Mouse (Mus musculus) CD4-positive, CD25-positive, alpha-beta regulatory T cell, adult 4 months (primary cell): Measurements from ENCODE around the gene Rdh19. TPM values are rescaled to one million over a fixed set of nuclear protein-coding genes. Genes with fewer than 3 reads are reported as not detected.
"Not testable (repeated sequence)": the region's sequence is repeated elsewhere in the genome, so short reads cannot be mapped to it uniquely, and the experiment has no call there.

Experiments used
- ATAC-seq: one replicate; pipeline ENCODE4 v1.8.0; 2017
- polyA plus RNA-seq, 2 experiments: library from polyadenylated mRNA; unstranded; fragments of 100-300 nt; shearing (Covaris generic); gene quantifications; one replicate each; pipeline ENCODE4 v1.2.1; 2017

Rdh19 gene
- polyA plus RNA-seq: not detected

DNA sequence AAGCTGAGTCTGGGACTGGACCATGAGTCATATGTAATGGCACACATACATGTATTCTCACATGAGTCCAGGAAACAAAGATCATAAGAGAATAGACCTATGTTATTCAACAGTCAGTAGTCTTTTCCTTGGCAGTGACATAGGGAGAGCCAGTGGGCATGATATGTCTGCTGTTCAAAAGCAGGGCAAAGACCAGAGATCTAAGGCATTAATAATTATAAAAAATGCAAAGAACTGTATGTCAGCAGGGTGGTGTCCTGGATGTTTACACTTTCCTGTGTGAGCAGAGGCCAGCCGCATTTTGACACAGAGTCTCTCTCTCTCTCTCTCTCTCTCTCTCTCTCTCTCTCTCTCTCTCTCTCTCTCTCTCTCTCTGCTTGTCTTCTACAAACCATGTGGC lies at the start of gene Rdh19:
TSS of gene Rdh19 (plus strand) at position 301 of the 400 bp plus-strand sequence.
- ATAC-seq: no peak

DNA sequence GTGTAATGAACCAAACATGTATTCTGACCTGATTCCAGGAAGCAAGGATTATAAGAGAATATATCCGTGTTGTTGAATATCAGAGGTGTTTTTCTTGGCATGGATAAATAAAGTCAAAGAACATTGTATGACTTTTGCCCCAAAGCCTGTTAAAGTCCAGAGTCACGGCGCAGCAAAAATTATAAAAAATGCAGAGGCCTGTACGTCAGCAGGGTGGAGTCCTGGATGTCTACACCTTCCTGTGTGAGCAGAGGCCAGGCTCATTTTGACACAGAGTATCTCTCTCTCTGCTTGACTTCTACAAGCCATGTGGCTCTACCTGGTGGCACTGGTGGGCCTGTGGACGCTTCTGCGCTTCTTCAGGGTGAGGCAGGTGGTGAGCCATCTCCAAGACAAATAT lies 48.8 kb upstream of the Rdh19 start, which contains the start of gene Rdh16:
TSS of gene Rdh16 (plus strand) at position 262 of the 400 bp plus-strand sequence.
- no peak for ATAC-seq

DNA sequence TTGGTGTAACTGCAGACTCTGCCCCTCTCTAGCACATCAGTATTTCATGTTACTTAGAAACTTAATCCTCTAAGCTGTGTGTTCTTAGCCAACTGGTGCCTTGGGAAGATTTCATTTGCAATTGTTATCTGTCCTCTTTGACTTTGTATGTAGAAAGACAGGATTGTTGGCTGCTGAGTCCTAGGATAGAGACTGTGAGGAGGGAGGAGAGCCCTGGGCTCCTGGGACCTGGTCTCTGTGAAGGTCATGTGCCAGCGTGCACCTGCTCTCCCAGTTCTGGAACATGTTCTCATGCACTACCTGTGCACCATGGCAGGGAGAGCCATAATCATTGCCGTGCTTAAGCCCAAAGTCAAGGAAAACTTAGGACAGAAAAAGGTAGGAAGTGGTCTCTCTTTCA lies 48.1 kb upstream of the Rdh19 start:
- no peak for ATAC-seq

DNA sequence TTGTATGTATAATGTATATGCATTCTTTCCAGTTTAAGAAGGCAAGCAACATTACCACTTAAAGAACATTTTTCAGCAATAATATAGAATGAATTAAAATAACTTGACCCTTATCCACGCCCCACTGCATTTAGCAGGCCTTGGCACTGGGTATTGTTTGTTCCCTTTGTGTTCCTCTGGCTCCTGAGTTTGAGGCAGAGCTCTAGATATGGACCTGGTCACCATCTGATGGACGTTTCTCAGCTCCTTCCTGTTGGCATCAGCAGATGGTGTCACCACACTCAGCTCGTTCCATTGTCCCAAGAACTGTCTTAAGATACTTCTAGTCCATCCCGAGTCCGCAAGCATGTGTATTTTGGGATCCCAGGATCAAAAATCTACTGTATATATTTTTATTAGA lies 47.5 kb upstream of the Rdh19 start:
- ATAC-seq: no peak

DNA sequence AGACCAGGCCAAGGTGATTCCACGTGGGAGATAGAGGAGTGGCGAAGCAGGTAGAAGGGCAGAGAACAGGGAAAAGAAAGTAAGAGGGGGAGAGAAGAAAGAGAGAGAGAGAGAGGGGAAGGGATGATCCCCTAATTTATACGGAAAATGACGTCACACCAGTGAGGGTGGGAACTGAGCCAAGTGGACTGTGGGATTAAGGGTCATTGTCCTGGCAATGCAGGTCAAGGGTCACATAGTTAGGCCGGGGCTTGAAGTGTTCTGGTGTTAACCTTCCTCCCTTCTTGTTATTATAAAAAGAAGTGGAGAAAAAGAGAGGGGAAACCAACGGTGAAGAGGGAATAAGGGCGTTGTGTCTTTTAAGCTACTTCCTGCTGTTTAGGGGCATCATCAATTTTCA lies 45.3 kb upstream of the Rdh19 start:
- ATAC-seq: no peak

DNA sequence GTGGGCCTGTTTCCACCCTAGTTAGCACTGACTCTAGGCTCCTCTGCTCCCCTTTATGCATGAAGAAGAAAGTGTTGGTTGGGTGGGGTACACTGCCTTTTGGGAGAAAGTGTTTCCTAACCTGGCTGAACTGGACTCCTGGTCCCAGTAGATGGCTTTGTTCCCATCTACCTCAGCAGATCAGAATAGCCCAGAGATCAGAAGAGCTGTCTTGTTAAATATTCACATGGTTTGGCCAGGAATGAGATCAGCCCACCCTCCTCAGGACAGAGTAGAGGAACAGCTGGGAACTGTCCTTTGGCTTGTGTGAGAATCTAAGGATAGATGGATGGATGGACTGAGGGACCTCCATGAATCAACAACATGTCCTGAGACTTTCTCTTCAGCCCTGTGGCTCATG lies 33.8 kb upstream of the Rdh19 start:
- ATAC-seq: no peak

DNA sequence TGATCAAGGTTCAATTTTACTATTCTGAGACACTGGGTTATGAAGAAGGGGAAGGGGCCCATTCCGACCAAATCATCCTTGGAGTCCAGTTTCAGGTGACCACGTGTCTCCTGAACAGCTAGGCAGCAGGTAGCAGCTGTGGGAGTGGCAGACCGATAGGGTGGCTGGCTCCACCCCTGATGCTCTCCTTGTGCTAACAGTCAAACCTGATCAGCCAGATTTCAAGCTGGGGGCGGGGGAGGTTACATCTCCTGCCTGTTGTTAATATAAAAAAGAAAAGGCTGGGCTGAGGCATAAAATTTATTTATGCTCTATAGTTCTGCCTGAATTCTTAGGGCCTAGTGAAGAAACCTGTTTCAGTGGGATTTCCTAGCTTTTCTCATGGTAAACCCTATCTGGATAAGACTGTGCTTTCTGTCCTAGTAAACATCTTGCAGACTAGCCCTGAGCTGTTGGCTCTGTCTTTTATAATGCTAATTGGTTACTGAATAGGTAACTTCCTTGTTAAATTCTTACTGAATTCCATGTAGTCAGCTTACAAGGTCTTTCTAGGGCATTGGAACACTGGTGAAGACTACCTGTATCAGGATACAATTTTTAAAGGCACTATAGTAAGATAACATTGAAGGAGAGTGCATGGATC lies 32.3 kb upstream of the Rdh19 start:
- ATAC-seq: not testable (repeated sequence)

DNA sequence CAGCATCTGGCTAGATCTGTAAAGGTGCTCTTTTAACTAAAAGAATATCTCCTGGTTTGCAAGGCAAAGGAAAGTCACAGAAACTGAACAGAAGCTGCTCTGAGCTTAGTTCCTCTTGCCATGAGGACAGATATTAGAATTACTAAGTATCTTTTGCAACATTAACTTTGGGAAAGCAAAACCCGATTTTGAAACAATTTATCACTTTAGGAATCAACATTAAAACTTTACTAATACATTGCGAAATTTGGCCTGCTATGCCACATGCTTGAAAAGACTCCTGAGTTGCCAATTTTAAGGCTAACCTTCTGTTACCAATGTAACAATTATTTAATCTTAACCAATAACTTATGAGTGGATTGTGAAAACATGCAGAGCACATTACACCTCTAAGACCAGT lies 27.9 kb upstream of the Rdh19 start:
- not testable (repeated sequence) for ATAC-seq

DNA sequence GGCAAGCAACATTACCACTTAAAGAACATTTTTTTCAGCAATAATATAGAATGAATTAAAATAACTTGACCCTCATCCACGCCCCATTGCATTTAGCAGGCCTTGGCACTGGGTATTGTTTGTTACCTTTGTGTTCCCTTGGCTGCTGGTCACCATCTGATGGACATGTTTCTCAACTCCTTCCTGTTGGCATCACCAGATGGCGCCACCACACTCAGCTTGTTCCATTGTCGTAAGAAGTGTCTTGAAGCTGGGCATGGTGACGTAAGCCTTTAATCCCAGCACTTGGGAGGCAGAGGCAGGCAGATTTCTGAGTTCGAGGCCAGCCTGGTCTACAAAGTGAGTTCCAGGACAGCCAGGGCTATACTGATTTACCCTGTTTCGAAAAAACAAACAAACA lies 24.3 kb upstream of the Rdh19 start:
- ATAC-seq: no peak

DNA sequence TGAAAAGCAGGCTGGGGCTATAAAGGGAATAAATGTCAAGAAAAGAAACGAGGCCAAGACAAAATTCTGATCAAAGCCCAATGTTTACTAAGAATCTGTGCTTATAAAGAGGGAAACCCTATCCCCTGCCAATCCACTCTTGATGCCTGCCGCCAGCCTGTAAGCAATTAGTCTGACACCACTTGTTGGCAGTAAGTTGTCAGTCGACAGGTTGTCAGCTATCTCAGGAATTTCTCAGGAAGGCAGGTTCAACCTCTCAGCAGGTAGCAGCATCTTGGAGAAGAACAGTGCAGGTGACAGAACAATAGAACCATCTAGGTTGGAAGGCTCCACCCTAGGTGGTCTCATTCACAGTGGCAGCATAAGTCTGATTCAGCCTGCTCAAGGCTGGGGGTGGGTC lies 20.6 kb upstream of the Rdh19 start:
- no peak for ATAC-seq

DNA sequence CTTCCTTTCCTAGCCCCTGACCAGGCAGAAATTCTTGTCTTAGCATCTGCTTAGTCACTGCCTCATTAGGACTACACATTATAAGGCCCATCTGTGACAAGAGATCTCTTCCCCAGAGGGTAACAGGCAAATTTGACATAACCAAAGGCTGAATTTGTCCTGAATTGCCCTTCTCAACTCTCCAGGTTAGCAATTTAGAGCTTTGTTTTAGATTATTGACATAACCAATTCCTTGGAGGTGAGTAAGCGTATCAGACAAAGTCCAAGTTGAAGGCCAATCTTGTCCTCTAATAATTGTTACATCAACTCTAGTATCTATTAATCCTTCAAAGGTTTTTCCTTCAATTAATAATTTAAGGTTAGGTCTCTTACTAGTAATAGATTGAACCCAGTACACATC lies 15.5 kb upstream of the Rdh19 start:
- not testable (repeated sequence) for ATAC-seq

DNA sequence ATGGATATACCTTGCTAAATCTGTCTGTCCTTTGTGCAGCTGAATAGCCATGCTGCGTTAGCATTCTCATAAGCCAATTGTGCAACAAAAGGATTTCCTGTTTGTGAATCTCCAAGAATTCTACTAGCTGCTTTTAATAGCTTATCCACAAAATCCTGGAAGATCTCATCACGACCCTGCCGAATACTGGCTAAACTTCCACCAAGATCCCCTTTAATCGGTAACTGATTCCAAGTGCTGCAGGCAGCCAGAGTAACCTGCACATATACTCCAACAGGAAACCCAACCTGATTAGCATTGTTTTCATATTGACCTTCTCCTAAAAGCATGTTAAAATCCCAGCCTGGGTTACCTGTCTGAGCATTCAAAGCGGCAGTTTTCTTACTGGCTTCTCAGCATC lies 14.4 kb upstream of the Rdh19 start:
- no peak for ATAC-seq

DNA sequence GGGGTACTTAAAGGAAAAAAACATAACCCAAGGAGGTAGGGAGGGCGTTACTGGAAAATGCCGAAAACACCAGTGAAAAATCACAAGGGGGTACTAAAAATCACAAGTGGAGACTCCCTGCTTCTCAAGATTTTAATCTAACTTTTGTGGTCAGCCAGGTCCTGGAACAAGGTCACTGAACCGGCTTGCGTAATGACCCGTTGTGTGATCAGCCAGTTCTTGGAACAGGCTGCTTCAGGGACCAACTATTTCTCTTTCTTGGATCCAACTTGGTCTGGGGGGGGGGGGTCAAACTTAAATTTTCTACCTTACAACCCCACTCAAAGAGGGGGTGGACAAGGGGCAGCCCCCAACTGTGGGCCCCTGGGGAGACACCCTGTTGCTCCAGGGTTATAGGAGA lies 11.9 kb upstream of the Rdh19 start:
- not testable (repeated sequence) for ATAC-seq

DNA sequence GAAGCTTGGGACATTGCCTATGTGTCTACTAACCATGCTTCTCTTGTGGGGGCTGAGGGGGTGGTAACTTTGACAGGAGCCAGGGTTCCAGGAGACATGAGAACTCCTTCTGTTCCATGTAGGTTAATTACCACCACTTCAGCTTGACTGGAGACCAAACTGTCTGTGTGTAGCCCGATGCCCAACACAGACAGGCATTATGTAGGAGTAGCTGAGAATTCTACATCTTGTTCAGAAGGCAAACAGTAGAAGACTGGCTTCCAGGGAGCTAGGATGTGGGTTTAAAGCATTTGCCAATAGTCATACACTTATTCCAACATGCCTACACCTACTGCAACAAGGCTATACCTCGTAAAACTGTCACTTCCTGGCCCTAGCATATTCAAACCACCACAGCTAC lies 11.2 kb upstream of the Rdh19 start:
- no peak for ATAC-seq

DNA sequence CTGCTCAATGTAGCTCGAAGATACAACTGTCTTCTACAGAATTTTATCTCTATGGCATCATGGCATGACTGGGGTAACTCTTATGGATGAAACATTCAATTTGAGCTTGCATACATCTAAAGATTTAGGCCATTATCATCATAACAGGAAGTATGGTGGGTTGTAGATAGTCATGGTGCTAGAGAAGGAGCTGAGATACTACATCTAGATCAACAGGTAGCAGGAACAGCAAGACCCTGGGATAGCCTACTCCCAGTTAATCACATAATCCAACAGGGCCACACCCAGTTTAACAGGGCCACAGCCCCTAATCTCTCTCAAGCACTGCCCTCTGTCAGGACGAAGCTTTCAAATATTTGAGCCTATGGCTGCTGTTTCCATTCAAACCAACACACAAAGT lies 9.0 kb upstream of the Rdh19 start:
- ATAC-seq: no peak

DNA sequence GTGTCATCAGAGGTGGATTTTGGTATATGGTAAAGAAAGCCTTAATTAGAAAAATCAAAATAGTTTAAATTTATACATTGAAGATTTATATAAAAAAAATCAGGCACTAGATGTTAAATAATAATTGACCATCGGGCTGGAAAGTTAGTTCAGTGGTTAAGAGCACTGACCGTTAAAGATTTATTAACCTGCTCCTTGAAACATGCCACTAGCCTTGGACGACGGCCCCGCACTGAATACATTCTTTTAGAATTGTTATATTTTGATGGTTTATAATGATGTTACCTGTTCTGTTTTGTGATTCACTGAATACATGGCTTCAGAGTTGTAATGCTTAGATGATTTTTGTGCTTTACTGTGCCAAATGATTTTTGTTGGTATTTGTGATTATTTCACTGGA lies 3.8 kb upstream of the Rdh19 start:
- ATAC-seq: not testable (repeated sequence)

DNA sequence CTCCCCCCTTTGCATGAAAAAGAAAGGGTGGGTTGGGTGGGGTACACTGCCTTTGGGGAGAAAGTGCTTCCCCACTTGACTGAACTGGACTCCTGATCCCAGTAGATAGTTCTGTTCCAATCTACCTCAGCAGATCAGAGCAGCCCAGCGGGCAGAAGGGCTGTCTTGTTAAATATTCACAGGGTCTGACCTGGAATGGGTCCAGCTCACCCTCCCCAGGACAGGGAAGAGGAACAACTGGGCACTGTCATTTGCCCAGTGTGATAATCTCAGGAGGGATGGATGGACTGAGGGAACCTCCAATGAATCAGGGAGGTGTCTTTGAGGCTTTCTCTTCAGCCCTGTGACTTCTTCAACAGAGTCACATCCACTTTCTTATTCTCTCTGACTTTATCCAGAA lies 1.6 kb upstream of the Rdh19 start:
- no peak for ATAC-seq

DNA sequence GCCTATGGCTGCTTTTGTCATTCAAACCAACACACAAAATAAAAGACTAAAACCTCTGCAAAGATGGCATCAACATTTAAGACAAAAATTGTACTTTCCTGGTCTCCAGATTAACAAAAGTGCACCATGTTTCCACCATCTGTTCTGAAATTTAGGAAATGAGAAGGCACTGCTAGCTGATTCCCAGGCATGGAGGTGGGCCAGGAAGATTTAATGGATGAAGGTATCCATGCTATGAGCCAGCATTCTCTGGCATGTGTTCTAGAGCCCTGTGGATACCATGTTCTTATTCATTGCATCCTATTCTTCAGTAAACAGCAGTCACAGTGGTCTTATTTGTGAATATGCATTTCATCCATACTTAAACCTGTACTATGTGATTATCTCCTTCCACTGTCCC lies 6.6 kb downstream of the Rdh19 start:
- no peak for ATAC-seq

DNA sequence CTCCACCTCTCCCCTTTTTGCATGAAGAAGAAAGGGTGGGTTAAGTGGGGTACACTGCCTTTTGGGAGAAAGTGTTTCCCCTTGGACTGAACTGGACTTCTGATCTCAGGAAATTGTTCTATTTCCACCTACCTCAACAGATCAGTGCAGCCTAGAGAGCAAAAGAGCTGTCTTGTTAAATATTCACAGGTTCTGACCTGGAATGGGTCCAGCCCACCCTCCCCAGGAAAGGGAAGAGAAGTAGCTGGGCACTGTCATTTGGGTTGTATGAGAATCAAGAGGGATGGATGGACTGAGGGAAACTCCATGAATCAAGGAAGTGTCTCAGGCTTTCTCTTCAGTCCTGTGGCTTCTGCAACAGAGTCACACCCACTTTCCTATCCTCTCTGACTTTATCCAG lies 15.2 kb downstream of the Rdh19 start:
- ATAC-seq: no peak

DNA sequence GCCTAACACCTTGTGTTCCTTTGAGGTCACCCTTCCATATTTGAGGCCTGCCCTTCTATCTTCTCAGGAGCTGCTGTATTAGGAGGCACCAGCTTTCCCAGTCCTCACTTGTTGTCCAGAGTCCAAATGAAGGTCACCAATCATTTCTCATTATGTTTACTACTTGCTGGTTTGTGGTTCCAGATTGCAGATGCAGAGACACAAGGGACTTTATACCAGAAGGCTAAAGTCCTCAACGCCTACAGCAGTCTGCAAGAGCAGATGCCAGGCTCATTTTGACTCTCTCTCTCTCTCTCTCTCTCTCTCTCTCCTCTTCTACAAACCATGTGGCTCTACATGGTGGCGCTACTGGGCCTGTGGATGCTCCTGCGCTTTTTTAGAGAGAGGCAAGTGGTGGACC lies 16.5 kb downstream of the Rdh19 start, which contains the start of gene Rdh16f2:
TSS of gene Rdh16f2 (plus strand) at position 243 of the 400 bp plus-strand sequence.
- ATAC-seq: no peak

DNA sequence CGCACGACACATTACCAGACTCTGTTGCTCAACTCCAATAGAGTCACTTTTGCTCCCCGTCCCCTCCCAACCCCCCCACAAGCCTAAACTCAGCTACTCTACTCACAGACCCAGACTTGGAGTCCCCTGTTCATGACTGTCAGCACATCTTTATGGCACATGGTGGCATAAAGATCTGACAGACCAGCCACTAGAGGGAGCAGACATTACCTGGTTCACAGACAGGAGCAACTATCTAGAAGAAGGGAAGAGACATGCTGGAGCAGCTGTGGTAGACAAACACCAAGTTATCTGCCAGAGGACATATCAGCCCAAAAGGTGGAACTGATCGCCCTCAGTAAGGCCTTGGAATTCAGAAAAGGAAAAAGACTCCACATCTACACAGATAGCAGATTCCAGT lies 22.8 kb downstream of the Rdh19 start:
- no peak for ATAC-seq

DNA sequence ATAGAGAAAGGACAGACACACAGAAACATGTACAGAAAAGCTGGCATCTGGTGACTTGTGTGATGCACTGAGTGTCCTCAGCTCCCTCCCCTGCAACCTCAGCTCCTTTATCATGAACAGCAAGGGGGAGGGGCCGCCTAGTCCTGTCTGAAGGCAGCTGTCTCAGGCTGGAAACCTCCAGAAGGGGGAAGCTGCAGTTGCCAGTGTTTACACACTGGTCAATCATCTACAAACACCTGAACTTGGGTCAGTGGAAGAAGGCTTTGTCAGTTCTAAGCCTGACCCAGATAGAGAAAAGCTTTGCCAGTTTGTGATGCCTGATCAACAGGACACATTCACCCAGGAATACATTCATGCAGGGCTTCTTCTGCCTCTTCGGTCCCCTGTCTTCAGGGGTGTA lies 28.0 kb downstream of the Rdh19 start:
- no peak for ATAC-seq

DNA sequence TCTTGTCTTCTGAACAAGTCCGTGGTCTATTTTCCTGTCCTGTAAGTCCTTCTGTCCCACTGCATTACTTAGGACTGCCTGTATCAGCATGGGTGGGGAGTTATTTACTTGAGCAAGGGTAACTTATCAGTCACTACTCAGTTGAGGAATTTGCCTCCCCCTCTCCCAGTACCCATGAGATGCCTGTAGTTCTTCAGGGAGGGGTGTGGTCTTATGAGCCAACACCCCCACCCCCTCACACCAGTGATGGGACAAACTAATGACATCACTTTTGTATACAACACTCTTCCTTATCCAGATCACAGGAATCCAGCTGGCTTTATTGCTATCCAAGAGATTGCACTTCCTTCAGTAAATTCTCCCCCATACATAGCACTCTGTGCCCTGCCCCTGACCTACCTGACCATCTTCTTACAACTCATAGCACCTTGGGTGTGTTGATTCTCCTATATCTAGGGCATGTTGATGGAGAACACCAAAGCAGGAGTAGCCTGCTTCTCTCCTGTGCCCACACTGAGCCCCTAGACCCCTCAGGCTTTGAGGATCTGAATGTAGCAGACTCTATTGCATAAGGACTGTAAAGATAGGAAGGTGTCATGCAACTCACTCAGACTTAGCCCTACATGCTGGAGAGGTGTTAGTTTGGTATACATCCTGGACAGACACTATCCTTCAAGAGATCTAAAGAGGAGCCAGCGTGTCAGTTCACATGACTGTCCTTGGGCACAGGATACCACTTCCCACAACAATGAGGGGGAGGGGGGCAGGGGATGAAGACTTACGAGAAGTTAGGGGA lies 28.7 kb downstream of the Rdh19 start:
- ATAC-seq: no peak

DNA sequence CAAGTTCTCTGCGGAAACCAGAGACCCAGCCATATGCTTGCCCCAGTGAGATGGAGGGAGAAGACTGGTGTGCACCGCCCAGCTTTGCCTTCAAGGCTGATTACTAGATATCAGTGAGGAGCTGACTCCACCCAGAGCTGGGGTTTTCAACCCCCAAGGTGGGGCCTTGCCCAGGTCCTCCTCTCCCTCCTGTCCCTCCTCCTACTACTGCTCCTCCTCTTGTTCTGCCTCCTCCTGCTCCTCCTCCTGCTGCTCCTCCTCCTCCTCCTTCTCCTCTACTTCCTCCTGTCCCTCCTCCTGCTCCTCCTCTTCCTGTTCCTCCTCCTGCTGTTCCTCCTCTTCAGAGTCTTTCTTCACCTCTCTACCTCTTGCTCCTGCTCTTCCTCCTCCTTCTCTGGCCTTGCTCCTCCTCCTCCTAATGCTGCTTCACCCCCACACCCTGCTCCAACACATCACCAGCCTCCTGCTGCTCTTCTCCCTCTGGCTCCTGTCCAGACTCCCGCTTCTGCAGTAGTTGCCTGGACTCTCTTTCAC lies 29.5 kb downstream of the Rdh19 start:
- ATAC-seq: no peak
